Mouse (Mus musculus): Measurements from ENCODE around the gene Cab39l.

The Cab39l gene

GRCm38 (mm10) chr14:59629308-59629707, 188.5 kb downstream of the Cab39l start:
- no peak for DNase-seq (ENCODE audit: low spot score in 2 of 2)

- no peak for DNase-seq (ENCODE audit: low spot score in 2 of 2)
Measured at GRCm38 (mm10) chr14:59630096-59630495, 189.3 kb downstream of the Cab39l start.

DNA sequence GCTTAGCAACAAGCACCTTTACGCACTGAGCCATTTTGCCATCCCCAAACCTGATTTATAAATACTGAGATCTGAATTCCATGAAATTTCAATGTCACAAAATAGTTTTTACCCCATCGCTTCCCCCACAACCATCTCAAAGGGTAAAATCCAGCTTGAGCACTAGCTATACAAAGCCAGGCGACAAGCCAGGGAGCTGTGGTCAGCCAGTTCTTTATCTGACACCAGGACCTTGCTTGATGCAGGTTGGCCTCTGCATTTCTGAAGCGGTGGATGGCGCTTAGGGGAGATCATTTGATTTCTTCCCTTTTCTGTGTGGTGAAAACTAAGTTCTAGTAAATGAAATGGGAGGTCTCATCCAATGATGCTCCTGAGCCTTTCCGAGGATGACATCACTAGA, 191.3 kb downstream of the Cab39l start:
- DNase-seq (ENCODE audit: low spot score in 2 of 2) = no peak

GRCm38 (mm10) chr14:59633295-59633898, 192.6 kb downstream of the Cab39l start:
- no peak for DNase-seq (ENCODE audit: low spot score in 2 of 2)

GRCm38 (mm10) chr14:59633988-59634387, 193.2 kb downstream of the Cab39l start:
- DNase-seq (ENCODE audit: low spot score in 2 of 2) = no peak

All from heart, adult 9 months (tissue).